Mouse (Mus musculus) neutrophil, adult 5-6 weeks (primary cell): Measurements from ENCODE around the gene Tescl. TPM values are rescaled to one million over a fixed set of nuclear protein-coding genes. Genes with fewer than 3 reads are reported as not detected.
A peak's percentile ranks its signal among the peaks of the same experiment; 100 is the strongest.

Source experiments
- ATAC-seq: fragments of 151-379, 151-347 bp; 2 replicates; pipeline ENCODE4 v1.8.0; 2017; ENCODE audit warnings: mild to moderate bottlenecking, moderate TSS enrichment; ENCODE audit not compliant: insufficient number of reproducible peaks, poor library complexity, low FRiP score, severe bottlenecking; ENCODE audit errors: extremely low read depth
- total RNA-seq: library from RNA; stranded (forward); fragments of 200-1000 nt; gene quantifications from 2 replicates; pipeline ENCODE4 v1.2.3, GENCODE M21; 2017

Gene Tescl
- total RNA-seq, 1 experiment from 2014 or later, result not detected

DNA sequence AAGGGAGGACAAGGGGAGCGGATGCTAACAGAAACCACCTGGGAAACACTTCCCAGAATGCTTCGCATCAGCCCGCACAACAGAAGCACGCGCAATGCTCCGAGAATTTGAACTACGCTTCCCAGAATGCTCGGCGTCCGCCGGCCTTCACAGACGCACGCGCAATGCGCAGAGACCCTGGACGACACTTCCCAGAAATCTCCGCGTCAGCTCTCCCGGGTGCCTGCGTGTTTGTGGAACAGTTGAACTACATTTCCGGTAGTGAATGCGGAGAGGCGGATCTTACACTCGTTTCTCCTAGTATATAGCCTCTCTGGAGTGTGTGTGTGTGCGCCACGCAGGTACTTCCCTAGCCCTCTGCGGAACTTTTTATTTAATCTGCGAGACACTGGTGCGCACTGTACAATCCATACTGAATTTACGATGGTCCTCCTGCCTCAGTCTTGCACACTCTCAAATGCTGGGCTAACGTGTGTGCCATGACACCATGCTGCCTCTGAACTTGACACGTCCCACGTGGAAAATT is 17.1 kb downstream of the Tescl start, which contains the start of gene Zfp94:
Gene Zfp94 (minus strand): TSS at position 100 of the 526 bp plus-strand sequence.
- peak; percentile 75 for ATAC-seq

- no peak for ATAC-seq
Measured at GRCm38 (mm10) chr7:24315726-24316566, 17.8 kb downstream of the Tescl start.

DNA sequence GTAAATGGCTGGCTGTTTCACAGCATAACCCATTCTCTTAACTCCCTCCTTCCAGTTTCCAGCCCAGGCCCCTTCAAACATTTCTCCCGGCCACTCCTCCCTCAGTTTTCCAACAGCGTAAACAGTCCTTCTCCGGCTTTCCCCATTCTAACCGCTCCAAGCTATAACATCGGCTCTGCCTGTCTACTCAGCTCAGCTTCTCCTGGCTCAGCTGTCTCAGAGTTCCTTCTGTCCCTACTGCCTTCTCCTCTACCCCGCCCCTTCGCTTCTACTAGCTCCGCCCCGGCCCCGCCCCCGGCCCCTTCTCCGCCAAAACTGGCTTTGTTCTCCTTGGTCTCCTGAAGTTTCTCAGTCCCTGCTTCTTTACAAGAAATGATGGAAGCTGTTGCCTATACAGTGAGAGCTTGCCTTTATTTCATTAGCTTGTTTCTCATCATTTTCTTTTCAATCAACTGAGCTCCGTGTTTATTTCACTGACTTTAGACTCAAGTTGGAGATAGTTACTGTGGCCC is 32.9 kb downstream of the Tescl start, which contains the start of gene Zfp61:
Gene Zfp61 (minus strand): TSS at position 462 of the 512 bp plus-strand sequence.
- no peak for ATAC-seq

GRCm38 (mm10) chr7:24299823-24300481 is 33.8 kb downstream of the Tescl start:
- ATAC-seq, result no peak

DNA sequence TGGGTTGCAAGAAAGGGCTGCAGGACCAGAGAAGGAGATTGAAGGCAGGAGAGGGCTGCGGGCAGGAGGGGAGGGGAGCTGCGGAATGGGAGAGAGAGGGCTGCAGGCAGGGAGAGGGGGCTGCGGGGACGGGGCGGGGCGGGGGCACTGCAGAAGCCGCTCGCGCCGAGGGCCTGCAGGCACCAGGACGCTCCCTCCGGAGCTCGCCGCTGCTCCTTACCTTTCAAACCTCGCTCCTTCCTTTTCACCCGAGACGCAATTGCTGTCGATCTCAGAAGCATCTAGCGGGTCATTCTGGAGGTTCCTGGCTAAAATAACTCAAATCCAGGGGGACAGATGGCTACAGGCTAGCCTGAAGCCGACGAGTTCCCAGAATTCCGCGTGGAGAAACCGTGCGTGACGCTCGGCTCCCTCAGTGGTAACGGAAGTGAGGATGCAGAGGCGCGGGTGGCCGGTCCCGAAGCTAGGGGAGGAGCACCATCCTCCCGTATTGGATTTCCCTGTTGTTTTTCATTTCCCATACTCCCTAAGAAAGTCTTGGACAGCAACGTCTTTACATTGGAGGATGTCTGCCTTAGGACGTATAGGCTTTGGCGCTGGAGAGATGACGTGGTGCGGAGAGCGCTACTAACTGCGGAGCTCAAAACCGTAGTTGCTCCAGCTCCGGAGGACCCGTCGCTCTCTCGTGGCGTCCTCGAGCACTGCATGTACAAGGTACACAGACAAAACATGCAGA is 34.6 kb downstream of the Tescl start:
- ATAC-seq, result peak; percentile 82

DNA sequence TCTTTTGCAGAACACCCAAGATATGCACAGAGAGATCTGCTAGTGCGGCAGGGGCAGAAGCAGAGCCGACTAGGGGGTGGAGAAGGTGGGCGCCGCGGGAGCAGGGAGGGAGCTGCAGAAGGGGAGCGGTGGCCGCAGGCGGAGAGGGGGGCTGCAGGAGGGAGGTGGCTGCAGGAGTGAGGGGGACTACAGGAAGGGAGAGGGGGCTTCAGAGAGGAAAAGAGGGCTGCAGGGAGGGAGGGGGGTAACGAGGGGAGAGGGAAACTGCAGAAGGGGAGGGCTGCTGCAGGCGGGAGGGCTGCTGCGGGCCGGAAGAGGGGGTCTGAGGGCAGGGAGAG is 35.1 kb downstream of the Tescl start:
- no peak for ATAC-seq

- no peak for ATAC-seq
Measured at GRCm38 (mm10) chr7:24297361-24298095, 36.2 kb downstream of the Tescl start.

- ATAC-seq, result no peak
Measured at GRCm38 (mm10) chr7:24296386-24296785, 37.4 kb downstream of the Tescl start.

GRCm38 (mm10) chr7:24295376-24295775 is 38.4 kb downstream of the Tescl start:
- no peak for ATAC-seq

- ATAC-seq, result no peak
Measured at GRCm38 (mm10) chr7:24294763-24295162, 39.0 kb downstream of the Tescl start.

DNA sequence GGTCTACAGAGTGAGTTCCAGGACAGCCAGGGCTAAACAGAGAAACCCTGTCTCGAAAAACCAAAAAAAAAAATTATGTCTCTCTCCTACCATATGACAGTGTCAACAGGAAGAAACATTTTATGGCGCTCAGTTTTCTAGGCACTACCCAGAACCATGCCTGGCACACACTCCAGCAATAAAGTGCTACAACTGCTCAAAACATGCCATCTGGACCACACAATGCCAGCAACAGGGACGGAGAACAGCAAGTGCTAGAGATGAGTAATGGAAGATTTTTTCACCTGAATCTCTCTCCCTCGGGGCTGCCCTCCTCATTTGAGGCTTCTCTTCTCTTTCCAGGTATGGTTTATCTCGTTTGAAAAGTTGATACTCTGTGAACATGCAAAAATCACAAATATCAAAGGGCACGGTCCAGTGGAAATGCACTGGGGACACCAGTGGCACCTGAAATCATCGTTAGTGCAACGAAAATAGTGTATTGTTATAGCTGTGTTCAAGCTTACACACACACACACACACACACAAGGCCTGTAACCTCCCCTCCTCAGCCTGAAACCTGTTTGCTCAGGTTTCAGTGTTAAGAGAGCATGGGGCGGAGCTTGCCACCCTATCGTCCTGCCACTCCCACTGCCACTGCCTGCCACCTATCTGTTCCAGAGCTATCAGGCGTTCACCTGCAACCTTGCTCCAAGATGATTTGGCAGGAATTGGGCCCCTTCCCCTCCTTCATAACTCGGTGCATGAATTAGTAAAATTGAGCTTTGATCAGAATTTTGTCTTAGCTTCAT is 40.5 kb downstream of the Tescl start:
- ATAC-seq, result no peak

DNA sequence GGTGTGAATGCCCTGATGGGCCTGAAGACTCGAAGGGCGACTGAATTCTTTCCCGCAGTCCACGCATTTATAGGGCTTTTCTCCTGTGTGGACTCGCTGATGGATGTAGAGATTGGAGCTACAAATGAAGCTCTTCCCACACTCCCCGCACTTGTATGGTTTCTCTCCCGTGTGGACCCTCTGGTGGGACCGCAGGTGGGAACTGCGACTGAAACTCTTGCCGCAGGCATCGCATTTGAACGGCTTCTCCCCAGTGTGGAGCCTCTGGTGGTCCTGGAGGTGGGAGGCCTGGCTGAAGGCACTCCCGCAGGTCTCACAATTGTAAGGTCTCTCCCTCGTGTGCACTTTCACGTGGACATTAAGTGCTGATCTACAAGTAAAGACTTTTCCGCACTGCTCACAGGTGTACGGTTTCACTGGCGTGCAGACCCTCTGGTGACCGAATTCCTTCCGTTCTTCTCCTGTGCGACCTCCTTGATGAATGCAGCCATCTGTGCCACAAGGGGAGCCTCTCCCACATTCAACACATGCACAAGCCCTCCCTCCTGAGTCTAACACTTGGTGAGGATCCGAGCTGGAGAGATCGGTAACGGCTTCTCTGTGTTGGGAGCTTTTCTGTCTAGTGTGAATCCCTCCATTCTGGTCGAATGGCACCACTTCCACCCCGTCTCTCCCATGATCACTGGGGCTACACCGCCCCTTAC is 42.2 kb downstream of the Tescl start:
- no peak for ATAC-seq

DNA sequence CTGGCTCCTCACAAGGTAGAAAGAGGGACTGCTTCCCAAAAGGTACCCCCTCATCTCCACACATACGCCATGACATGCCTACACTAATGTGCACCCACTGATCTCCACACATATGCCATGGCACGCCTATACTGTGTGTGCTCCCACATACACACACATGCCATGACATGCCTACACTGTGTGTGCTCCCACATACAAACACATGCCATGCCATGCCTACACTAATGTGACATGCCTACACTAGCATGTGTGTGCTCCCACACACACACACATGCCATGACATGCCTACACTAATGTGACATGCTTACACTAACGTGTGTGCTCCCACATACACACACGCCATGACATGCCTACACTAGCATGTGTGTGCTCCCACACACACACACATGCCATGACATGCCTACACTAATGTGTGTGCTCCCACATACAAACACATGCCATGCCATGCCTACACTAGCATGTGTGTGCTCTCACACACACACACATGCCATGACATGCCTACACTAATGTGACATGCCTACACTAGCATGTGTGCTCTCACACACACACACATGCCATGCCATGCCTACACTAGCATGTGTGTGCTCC is 43.5 kb downstream of the Tescl start:
- no peak for ATAC-seq

- no peak for ATAC-seq
Measured at GRCm38 (mm10) chr7:24288512-24288911, 45.2 kb downstream of the Tescl start.

DNA sequence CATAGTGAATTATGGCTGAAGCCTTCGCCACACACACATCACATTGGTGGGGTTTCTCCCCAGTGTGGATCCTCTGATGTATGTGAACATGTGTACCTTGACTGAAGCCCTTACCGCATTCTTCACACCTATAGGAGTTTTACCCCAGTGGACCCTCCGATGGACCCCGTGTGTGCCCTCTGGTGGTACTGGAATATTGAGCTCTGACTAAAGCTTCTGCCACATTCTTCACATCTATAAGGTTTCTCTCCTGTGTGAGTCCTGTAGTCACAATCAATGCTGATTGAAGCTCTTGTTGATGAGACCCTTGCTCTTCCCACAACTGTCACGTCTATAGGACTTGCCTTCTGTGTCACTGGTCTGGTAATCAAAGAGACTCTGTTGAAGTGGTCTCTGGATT is 46.1 kb downstream of the Tescl start:
- ATAC-seq, result no peak

DNA sequence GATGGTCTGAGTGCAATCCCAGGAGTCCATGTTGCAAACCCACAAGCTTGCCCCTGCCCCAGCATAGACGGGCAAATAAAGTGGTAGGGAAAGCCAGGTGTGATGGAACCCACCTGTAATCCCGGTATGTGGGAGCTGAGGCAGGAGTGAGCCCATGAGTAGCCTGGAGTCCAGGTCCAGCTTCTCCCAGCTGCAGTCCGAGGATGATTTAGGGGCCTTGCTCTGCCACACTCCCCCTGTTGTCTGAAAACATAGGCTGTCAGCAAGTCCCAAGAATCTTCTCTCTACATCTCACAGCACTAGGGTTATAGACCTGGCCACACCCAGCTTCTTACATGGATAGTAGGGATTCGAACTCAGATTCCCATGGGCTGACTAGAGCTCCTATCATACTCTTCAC is 46.8 kb downstream of the Tescl start:
- ATAC-seq, result no peak

- no peak for ATAC-seq
Measured at GRCm38 (mm10) chr7:24286090-24286489, 47.6 kb downstream of the Tescl start.
